Comparison of ENCODE assay signal across 8 mouse cellular contexts in genomic region chr5:116453401-116453851, GRCm38 (mm10). TPM values are rescaled to one million over a fixed set of nuclear protein-coding genes. Genes with fewer than 3 reads are reported as not detected.
DNase-seq lines count a peak whose midpoint lies in the region; ATAC-seq and TF ChIP-seq lines count a peak whose summit lies in the region.

No protein-coding gene starts in this region.

- peak overlapping the region; percentile 22 for H3K4me2 ChIP-seq in forebrain, embryonic 14.5 days (ENCODE audit: low read length)

- H3K9ac ChIP-seq in forebrain, embryonic 14.5 days (ENCODE audit: low read length), result no peak overlapping the region

- H3K27me3 ChIP-seq in forebrain, embryonic 14.5 days (replicated peaks; ENCODE audit: control insufficient read depth, insufficient read depth, low read length), result no peaks in the 10 kb centered on the region
- no peaks in the 10 kb centered on the region; the same call in 1 of the 2 replicates for H3K27me3 ChIP-seq in small intestine, adult 2 months (ENCODE audit: control insufficient read depth, insufficient read depth, low read length)

- TF ChIP-seq CTCF in small intestine, adult 2 months (IDR thresholded peaks at IDR 0.05; ENCODE audit: extremely low read depth, insufficient read length, insufficient replicate concordance, low read depth, low read length), result peak; percentile 15; the same call in 1 of the 2 replicates

- 4% methylated on average over 27 of the region's 27 CpGs for WGBS in forebrain, embryonic 14.5 days
- WGBS in small intestine, adult 2 months, result 3% methylated on average over 27 of the region's 27 CpGs

- peak overlapping the region; percentile 55 for H3K4me3 ChIP-seq in brown adipose tissue, adult 24 weeks (ENCODE audit: insufficient read depth, low read depth, low read length)
- H3K4me3 ChIP-seq in forebrain, embryonic 14.5 days (ENCODE audit: low read depth, low read length), result no peak overlapping the region
- peak overlapping the region; percentile 28 for H3K4me3 ChIP-seq in small intestine, adult 2 months (ENCODE audit: low read depth, low read length)

- DNase-seq in NIH3T3 (ENCODE audit: low read depth), result peak; percentile 90
- DNase-seq in forebrain, embryonic 14.5 days (ENCODE audit: low spot score), result peak; percentile 45
- peak; percentile 72 to 74 for DNase-seq in heart, postnatal 36 days
- peak; percentile 32 to 41 for DNase-seq in left cerebral cortex, postnatal 36 days (ENCODE audit: low spot score in 2 of 2)
- DNase-seq in mesoderm, embryonic 11.5 days (ENCODE audit: low read depth, low spot score), result peak; percentile 51

- no peak overlapping the region for H3K27ac ChIP-seq in brown adipose tissue, adult 24 weeks (replicated peaks; ENCODE audit: low read depth, low read length)
- no peak overlapping the region for H3K27ac ChIP-seq in forebrain, embryonic 14.5 days (ENCODE audit: low read depth, low read length)
- H3K27ac ChIP-seq in small intestine, adult 2 months (ENCODE audit: insufficient read depth, low read depth, low read length), result no peak overlapping the region

- no peaks in the 10 kb centered on the region for H3K4me1 ChIP-seq in brown adipose tissue, adult 24 weeks (ENCODE audit: control insufficient read depth, insufficient read depth, insufficient read length, low read length)
- peaks cover 10% of the 10 kb centered on the region; the same call in 1 of the 2 replicates for H3K4me1 ChIP-seq in forebrain, embryonic 14.5 days (ENCODE audit: control insufficient read depth, insufficient read depth, low read length)
- no peaks in the 10 kb centered on the region for H3K4me1 ChIP-seq in small intestine, adult 2 months (ENCODE audit: control insufficient read depth, insufficient read depth, insufficient read length, low read length)

- H3K36me3 ChIP-seq in forebrain, embryonic 14.5 days (ENCODE audit: control insufficient read depth, insufficient read depth, low read length), result peaks cover 30% of the 10 kb centered on the region
- no peaks in the 10 kb centered on the region for H3K36me3 ChIP-seq in small intestine, adult 2 months (ENCODE audit: control insufficient read depth, insufficient read depth, low read length)

- no peak for TF ChIP-seq POLR2A in small intestine, adult 2 months (IDR thresholded peaks at IDR 0.05; ENCODE audit: low read depth, low read length)

- intact Hi-C loops in heart, postnatal 36 days (cut with DNase I), result loop anchor here (1.0 kb wide), 1 partner anchor 67 kb away; no protein-coding TSS in a partner anchor
- intact Hi-C loops in left cerebral cortex, postnatal 36 days (cut with DNase I), result no loop called here

- no peaks in the 10 kb centered on the region for H3K9me3 ChIP-seq in forebrain, embryonic 14.5 days (replicated peaks; ENCODE audit: control insufficient read depth, low read length)

- no peak for ATAC-seq in forebrain, embryonic 14.5 days
- no peak for ATAC-seq in CD4-positive, CD25-positive, alpha-beta regulatory T cell, adult 4 months

RNA-seq across cellular contexts. Expression of gene Hspb8, which starts 30.8 kb away (rescaled TPM):
- polyA plus RNA-seq in brown adipose tissue, adult 24 weeks (2012; ENCODE audit: insufficient read depth, insufficient read length, missing spikeins), result 113 and 121 TPM in 2 replicates
- polyA plus RNA-seq in forebrain, embryonic 14.5 days (2014; fragmentation: Nextera tagmentation; extraction: Ambion mirVana), result 5.4 and 5.9 TPM in 2 replicates
- 100 to 1,000 TPM; 386 to 424 TPM for total RNA-seq in heart, postnatal 36 days (2021)
- total RNA-seq in left cerebral cortex, postnatal 36 days (2021), result 10 to 100 TPM in 1 of 2 experiments, 1 to 10 TPM in 1; 8.7 to 12.7 TPM
- 7.6 and 7.8 TPM in 2 replicates for polyA plus RNA-seq in small intestine, adult 2 months (2012; rRNA removed)
- not detected for polyA plus RNA-seq in CD4-positive, CD25-positive, alpha-beta regulatory T cell, adult 4 months (2017; shearing (Covaris generic))

Comparison
In these comparisons a context has a peak if more than half of its experiments do, and no peak if none do; other contexts are left out.
1. DNase-seq: peak in every context shown above with its lines; median percentile 90 in NIH3T3; 73 in heart, postnatal 36 days; 51 in mesoderm, embryonic 11.5 days; 45 in forebrain, embryonic 14.5 days; 36 in left cerebral cortex, postnatal 36 days.
2. RNA of gene Hspb8, which starts 30.8 kb away (polyA plus RNA-seq): 113 to 121 TPM in brown adipose tissue, adult 24 weeks; 7.6 to 7.8 TPM in small intestine, adult 2 months, 5.4 to 5.9 TPM in forebrain, embryonic 14.5 days and not detected in CD4-positive, CD25-positive, alpha-beta regulatory T cell, adult 4 months; every median in the first group is over 10 times any median in the second.